9 mouse cellular contexts compared by ENCODE assay signal in the genomic region with DNA sequence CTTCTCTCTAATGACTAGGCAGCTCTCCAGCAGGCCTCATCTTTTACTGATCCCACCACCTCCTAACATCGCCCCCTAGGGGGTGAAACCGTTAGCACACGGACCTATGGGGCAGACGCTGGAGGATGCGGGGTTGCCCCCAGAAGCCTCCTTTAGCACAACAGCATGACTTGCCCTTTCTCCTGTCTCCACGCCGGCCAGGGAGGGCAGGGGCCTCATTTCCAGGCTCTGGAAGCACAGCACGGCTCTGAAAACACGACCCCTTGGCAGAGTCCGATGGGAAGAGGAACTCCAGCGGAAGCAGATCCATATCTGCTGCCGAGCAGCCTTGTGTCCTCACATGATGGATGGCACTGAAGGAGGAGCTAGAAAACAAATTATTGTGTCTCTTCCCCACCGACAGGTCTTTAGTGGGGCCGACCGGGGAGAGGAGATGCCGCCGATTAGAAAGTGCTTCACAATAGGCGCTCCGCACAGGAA.
DNase-seq lines count a peak whose midpoint lies in the region; ATAC-seq and TF ChIP-seq lines count a peak whose summit lies in the region.
"Had no signal": no experiment of that assay in that cellular context is flagged by ENCODE, and none has a peak within 500 bp of the region (broad histone marks: within the 10 kb centered on the region; RNA-seq: fewer than 3 reads in every experiment).

No protein-coding gene starts in this region.

- H3K4me1 ChIP-seq in forebrain, postnatal 0 days (ENCODE audit: insufficient read depth): no peaks in the 10 kb centered on the region
- no peaks in the 10 kb centered on the region for H3K4me1 ChIP-seq in forebrain, embryonic 16.5 days (replicated peaks; ENCODE audit: control insufficient read depth, insufficient read depth, low read length)
- no peaks in the 10 kb centered on the region for H3K4me1 ChIP-seq in midbrain, postnatal 0 days (ENCODE audit: insufficient read depth, low read length)

- no peaks in the 10 kb centered on the region for H3K9me3 ChIP-seq in forebrain, postnatal 0 days (ENCODE audit: low read length)
- no peaks in the 10 kb centered on the region for H3K9me3 ChIP-seq in forebrain, embryonic 16.5 days (ENCODE audit: control insufficient read depth, low read length)
- no peaks in the 10 kb centered on the region for H3K9me3 ChIP-seq in midbrain, postnatal 0 days (ENCODE audit: low read length)

- TF ChIP-seq CTCF in forebrain, postnatal 0 days (IDR thresholded peaks at IDR 0.05; ENCODE audit: low read depth): peak; percentile 3; the same call in 1 of the 2 replicates
- TF ChIP-seq CTCF in midbrain, postnatal 0 days (IDR thresholded peaks at IDR 0.05): peak; percentile 29; the same call in 1 of the 2 replicates

- DNase-seq in forebrain, postnatal 0 days: no peak
- DNase-seq in cerebellum, postnatal 36 days: peak; percentile 8 to 12
- peak; percentile 85 for DNase-seq in heart, postnatal 4 days
- peak; percentile 67 to 76 for DNase-seq in kidney, postnatal 4 days
- DNase-seq in midbrain, postnatal 0 days (ENCODE audit: low spot score): no peak
- no peak for DNase-seq in urinary bladder, postnatal 36 days (ENCODE audit: low spot score in 2 of 2)
- no peak for DNase-seq in gastrocnemius, adult 8-10 months (ENCODE audit: low spot score in 2 of 2)

- no peaks in the 10 kb centered on the region for H3K27me3 ChIP-seq in forebrain, postnatal 0 days (ENCODE audit: insufficient read depth, low read length)
- no peaks in the 10 kb centered on the region for H3K27me3 ChIP-seq in forebrain, embryonic 16.5 days (replicated peaks; ENCODE audit: control insufficient read depth, insufficient read depth, low read length)
- H3K27me3 ChIP-seq in midbrain, postnatal 0 days (ENCODE audit: insufficient read depth, low read length): no peaks in the 10 kb centered on the region

- H3K36me3 ChIP-seq in forebrain, postnatal 0 days (ENCODE audit: insufficient read depth): no peaks in the 10 kb centered on the region
- no peaks in the 10 kb centered on the region for H3K36me3 ChIP-seq in forebrain, embryonic 16.5 days (ENCODE audit: control insufficient read depth, insufficient read depth)
- no peaks in the 10 kb centered on the region for H3K36me3 ChIP-seq in midbrain, postnatal 0 days (ENCODE audit: insufficient read depth, low read length)

- ATAC-seq in forebrain, postnatal 0 days: no peak
- no peak for ATAC-seq in forebrain, embryonic 16.5 days
- no peak for ATAC-seq in midbrain, postnatal 0 days (ENCODE audit: low FRiP score)

- no peak overlapping the region for H3K27ac ChIP-seq in forebrain, postnatal 0 days (ENCODE audit: low read depth, low read length)
- H3K27ac ChIP-seq in forebrain, embryonic 16.5 days (ENCODE audit: low read length): no peak overlapping the region
- H3K27ac ChIP-seq in midbrain, postnatal 0 days (ENCODE audit: low read depth, low read length): no peak overlapping the region

- no peak overlapping the region for H3K4me3 ChIP-seq in forebrain, postnatal 0 days (ENCODE audit: low read depth, low read length)
- no peak overlapping the region for H3K4me3 ChIP-seq in forebrain, embryonic 16.5 days (replicated peaks; ENCODE audit: low read length)
- H3K4me3 ChIP-seq in midbrain, postnatal 0 days (ENCODE audit: low read depth, low read length): no peak overlapping the region
- H3K4me3 ChIP-seq: erythroblast, embryonic 14.5 days had no signal

- H3K4me2 ChIP-seq in forebrain, postnatal 0 days (ENCODE audit: low read depth): no peak overlapping the region
- no peak overlapping the region for H3K4me2 ChIP-seq in forebrain, embryonic 16.5 days (ENCODE audit: low read length)
- no peak overlapping the region for H3K4me2 ChIP-seq in midbrain, postnatal 0 days (ENCODE audit: low read depth, low read length, poor library complexity, severe bottlenecking)

- no peak overlapping the region for H3K9ac ChIP-seq in forebrain, postnatal 0 days
- no peak overlapping the region for H3K9ac ChIP-seq in forebrain, embryonic 16.5 days (replicated peaks; ENCODE audit: low read depth, low read length)
- no peak overlapping the region for H3K9ac ChIP-seq in midbrain, postnatal 0 days (replicated peaks; ENCODE audit: low read length, poor library complexity, severe bottlenecking)

- 58% methylated on average over 19 of the region's 19 CpGs for WGBS in forebrain, postnatal 0 days
- WGBS in forebrain, embryonic 16.5 days: 63% methylated on average over 19 of the region's 19 CpGs
- WGBS in midbrain, postnatal 0 days: 59% methylated on average over 19 of the region's 19 CpGs

Comparison
In these comparisons a context has a peak if more than half of its experiments do, and no peak if none do; other contexts are left out.
1. DNase-seq: peak in cerebellum, postnatal 36 days (2 of 2), heart, postnatal 4 days (single experiment) and kidney, postnatal 4 days (2 of 2); none in forebrain, postnatal 0 days (single experiment), midbrain, postnatal 0 days (single experiment), urinary bladder, postnatal 36 days (0 of 2) and gastrocnemius, adult 8-10 months (0 of 2).